Mouse (Mus musculus): ENCODE data around the gene Ank3.

GRCm38 (mm10) chr10:69435213-69435612 is 36.6 kb downstream of the Ank3 start:
- no peak for TF ChIP-seq CTCF (IDR thresholded peaks at IDR 0.05; ENCODE audit: extremely low read depth, insufficient read depth, insufficient read length, insufficient replicate concordance)
- TF ChIP-seq POLR2A (IDR thresholded peaks at IDR 0.05; ENCODE audit: low read depth, low read length), result no peak

All from spleen, adult 2 months (tissue).